Mouse (Mus musculus) liver, embryonic 14.5 days (tissue): ENCODE measurements around the gene Mex3d. TPM values are rescaled to one million over a fixed set of nuclear protein-coding genes. Genes with fewer than 3 reads are reported as not detected.

Source experiments
- ATAC-seq: fragments of 200-750 bp; cut with Nextera tagmentation; 2 replicates; pipeline ENCODE4 v1.8.0; 2017; ENCODE audit warnings: moderate number of reproducible peaks, mild to moderate bottlenecking, moderate library complexity; ENCODE audit not compliant: insufficient read depth
- DNase-seq, 3 experiments: peaks; one replicate each; pipeline ENCODE4 v3.0.0-alpha.2; 2012 to 2013; ENCODE audit warnings: low read depth in 3 of 3, low spot score in 3 of 3
- H3K27ac ChIP-seq: fragments of 300-500 bp; sonication (generic); 2 replicates; pipeline ENCODE4 v1.5.1; 2014; ENCODE audit warnings: moderate library complexity, mild to moderate bottlenecking, control low read depth, inconsistent platforms
- H3K27me3 ChIP-seq: fragments of 300-500 bp; sonication (generic); 2 replicates; pipeline ENCODE4 v1.6.1; 2014; ENCODE audit warnings: mild to moderate bottlenecking, low read length, moderate library complexity; ENCODE audit not compliant: control insufficient read depth, insufficient read depth
- H3K36me3 ChIP-seq: fragments of 300-500 bp; sonication (generic); replicated peaks from 2 replicates; pipeline ENCODE4 v1.6.1; 2014; ENCODE audit warnings: low read depth; ENCODE audit not compliant: control insufficient read depth, insufficient read depth
- H3K4me1 ChIP-seq, 2 experiments: fragments of 200-500 bp in 1 of 2; fragments of 300-500 bp in 1 of 2; sonication (generic) in 1 of 2; replicated peaks; 2 replicates each; pipeline ENCODE4 v1.6.1; 2012 to 2014; ENCODE audit warnings: antibody characterized with exemption in 1 of 2, inconsistent platforms in 1 of 2, low read length in 1 of 2; ENCODE audit not compliant: control insufficient read depth in 2 of 2, insufficient read depth in 2 of 2
- H3K4me2 ChIP-seq: fragments of 300-500 bp; sonication (generic); 2 replicates; pipeline ENCODE4 v1.6.1; 2014; ENCODE audit warnings: low read depth, mild to moderate bottlenecking, control low read depth, moderate library complexity
- H3K4me3 ChIP-seq, 2 experiments: fragments of 200-500 bp in 1 of 2; fragments of 300-500 bp in 1 of 2; sonication (generic) in 1 of 2; 2 replicates each; pipeline ENCODE4 v1.5.1; 2012 to 2014; ENCODE audit warnings: low read depth in 2 of 2, low read length in 2 of 2, mild to moderate bottlenecking in 2 of 2, control low read depth in 1 of 2, inconsistent platforms in 1 of 2, moderate library complexity in 1 of 2; ENCODE audit not compliant: insufficient read depth in 1 of 2
- H3K9ac ChIP-seq: fragments of 300-500 bp; sonication (generic); replicated peaks from 2 replicates; pipeline ENCODE4 v1.6.1; 2014; ENCODE audit warnings: mild to moderate bottlenecking, control low read depth, moderate library complexity
- H3K9me3 ChIP-seq: fragments of 300-500 bp; sonication (generic); 2 replicates; pipeline ENCODE4 v1.6.1; 2016; ENCODE audit warnings: low read length, mixed read lengths; ENCODE audit not compliant: control insufficient read depth
- CTCF ChIP-seq: IDR thresholded peaks from 2 replicates; pipeline ENCODE4 v1.5.1; 2016; ENCODE audit warnings: antibody characterized with exemption, low read depth, control low read depth
- EP300 ChIP-seq: IDR thresholded peaks from 2 replicates; pipeline ENCODE4 v1.6.1; 2016; ENCODE audit warnings: antibody characterized with exemption, low read depth
- WGBS: fragments of 180-500 bp; shearing (Covaris S2); extraction: QIAGEN DNeasy Blood & Tissue Kit; methylation state at CpG from one replicate; pipeline ENCODE4 v1.1.7; 2014; ENCODE audit not compliant: insufficient replicate concordance; 5-methylcytosine and 5-hydroxymethylcytosine counted together
- polyA plus RNA-seq, 2 experiments: library from polyadenylated mRNA; depleted of rRNA in 1 of 2; stranded (reverse) in 1 of 2; unstranded in 1 of 2; fragments of >200 nt; fragmentation: Nextera tagmentation in 1 of 2; extraction: Ambion mirVana in 1 of 2; gene quantifications; 2 replicates each; pipeline versions ENCODE4 v1.2.1 to v1.2.3; 2012 to 2014

The Mex3d gene
- polyA plus RNA-seq, 2 experiments, result 0.55 to 3.3 TPM

GRCm38 (mm10) chr10:80352727-80353126, 34.7 kb downstream of the Mex3d start:
- Histone ChIP-seq H3K9me3 (no peaks in the 10 kb centered on the region), H3K27me3 (peaks cover 72% of the 10 kb centered on the region), H3K9ac (no peak overlapping the region), H3K36me3 (no peaks in the 10 kb centered on the region), H3K4me3 (no peak overlapping the region), H3K4me1 (peaks cover 0 to 3% of the 10 kb centered on the region in 2 experiments; a peak in 2 of 4 replicates), H3K27ac (no peak overlapping the region), H3K4me2 (no peak overlapping the region)
- no peak for TF ChIP-seq CTCF
- no peak for TF ChIP-seq EP300
- 23% methylated on average over 8 of the region's 8 CpGs for WGBS
- DNase-seq, result no peak
- ATAC-seq, result no peak

DNA sequence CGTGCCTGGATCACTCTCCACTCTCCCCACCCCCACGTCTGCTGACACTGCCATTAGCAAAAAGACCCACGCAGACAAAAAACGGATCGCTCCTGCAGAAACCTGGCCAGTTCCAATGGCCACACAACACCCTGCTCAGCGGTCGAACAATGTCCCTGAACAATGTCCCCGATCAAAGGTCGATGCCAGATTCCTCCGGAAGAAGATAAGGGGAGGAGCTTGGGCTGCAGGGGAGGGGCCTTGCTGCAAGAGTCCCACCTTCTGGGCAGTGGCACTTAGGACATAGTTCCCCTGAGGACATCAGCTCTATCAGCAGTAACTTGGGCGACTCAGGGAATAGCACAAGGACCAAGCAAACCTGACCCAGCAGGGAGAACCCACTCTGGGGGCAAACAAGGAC, 35.6 kb downstream of the Mex3d start:
- peaks cover 71% of the 10 kb centered on the region for H3K27me3 ChIP-seq
- ATAC-seq, result no peak
- H3K36me3 ChIP-seq, result no peaks in the 10 kb centered on the region
- no peak for DNase-seq
- peaks cover 0 to 5% of the 10 kb centered on the region in 2 experiments; a peak in 3 of 4 replicates for H3K4me1 ChIP-seq
- WGBS, result 22% methylated on average over 11 of the region's 11 CpGs
- no peak overlapping the region for H3K9ac ChIP-seq
- H3K4me3 ChIP-seq, result no peak overlapping the region
- TF ChIP-seq CTCF, result no peak
- TF ChIP-seq EP300, result no peak
- H3K9me3 ChIP-seq, result no peaks in the 10 kb centered on the region
- no peak overlapping the region for H3K27ac ChIP-seq
- no peak overlapping the region for H3K4me2 ChIP-seq

DNA sequence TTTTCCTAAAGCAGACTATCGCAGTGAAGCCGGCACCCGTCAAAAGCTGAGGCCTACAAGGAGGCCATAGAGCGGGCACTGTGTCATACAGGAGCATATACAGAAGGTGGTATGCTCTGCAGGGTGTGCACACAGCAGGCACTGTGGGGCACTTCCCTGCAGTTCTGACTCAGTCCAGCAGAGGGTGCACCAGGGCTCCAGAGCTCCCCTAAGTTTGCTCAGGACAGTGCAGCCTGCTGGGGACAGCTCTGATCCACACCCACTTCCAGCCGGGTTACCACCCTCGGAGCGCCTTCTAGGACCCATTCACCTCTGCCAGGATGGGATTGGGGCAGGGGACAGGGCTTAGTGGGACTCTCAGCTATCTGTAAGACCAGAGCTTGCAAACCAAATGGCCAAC, 37.2 kb downstream of the Mex3d start:
- peaks cover 54% of the 10 kb centered on the region for H3K27me3 ChIP-seq
- peaks cover 6 to 12% of the 10 kb centered on the region in 2 experiments for H3K4me1 ChIP-seq
- WGBS, result 2% methylated on average over 7 of the region's 7 CpGs

DNA sequence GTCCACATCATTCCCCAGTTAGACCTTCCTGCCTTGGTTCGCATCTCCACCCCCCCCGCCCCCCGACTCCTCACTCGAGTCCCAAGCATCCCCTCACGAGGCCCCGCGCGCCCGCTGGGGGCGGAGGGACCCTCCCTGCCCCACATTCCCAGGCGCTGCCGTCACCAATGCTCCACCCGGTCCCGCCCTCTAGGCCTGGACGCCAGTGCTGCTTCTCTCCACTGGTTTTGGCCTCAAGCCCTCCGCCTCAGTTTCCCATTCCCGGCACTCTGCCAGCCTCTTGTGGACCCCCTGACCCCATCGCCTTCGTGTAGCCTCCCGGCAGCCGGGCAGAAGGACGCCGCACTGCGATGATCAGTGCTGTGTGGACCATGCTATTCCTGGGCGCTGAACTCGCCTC, 38.5 kb downstream of the Mex3d start:
- WGBS, result 25% methylated on average over 26 of the region's 26 CpGs
- H3K27me3 ChIP-seq, result peaks cover 46% of the 10 kb centered on the region

More for the DNA sequence above, 37.2 kb downstream of the Mex3d start:
- Histone ChIP-seq H3K9ac (no peak overlapping the region), H3K36me3 (no peaks in the 10 kb centered on the region), H3K9me3 (no peaks in the 10 kb centered on the region), H3K27ac (no peak overlapping the region), H3K4me2 (no peak overlapping the region), H3K4me3 (no peak overlapping the region)
- peak; percentile 72 for ATAC-seq
- peak; percentile 66 to 70 (median 69) for DNase-seq
- TF ChIP-seq EP300 (no peak), CTCF (peak; percentile 99)

GRCm38 (mm10) chr10:80348244-80348781, 39.1 kb downstream of the Mex3d start, which contains the start of gene Adamtsl5:
Gene Adamtsl5, minus strand, starts transcription at chr10:80348412.
- WGBS, result 1% methylated on average over 42 of the region's 42 CpGs
- DNase-seq (peak in 1 of 3 experiments; percentile 55), ATAC-seq (0 out of 2 replicates have a peak, but pooled peaks have one; percentile 7)
- Histone ChIP-seq H3K4me3 (peak within 1 kb of the TSS; percentile 48 to 62), H3K27me3 (peaks cover 43% of the 10 kb centered on the region), H3K27ac (no peak within 1 kb of the TSS), H3K4me1 (peaks cover 21 to 29% of the 10 kb centered on the region in 2 experiments), H3K36me3 (no peaks in the 10 kb centered on the region), H3K9ac (peak within 1 kb of the TSS; percentile 34; the same call in 1 of the 2 replicates), H3K9me3 (no peaks in the 10 kb centered on the region), H3K4me2 (peak within 1 kb of the TSS; percentile 61)
- TF ChIP-seq CTCF, result peak; percentile 87
- no peak for TF ChIP-seq EP300

More for the DNA sequence above, 38.5 kb downstream of the Mex3d start:
- Histone ChIP-seq H3K9me3 (no peaks in the 10 kb centered on the region), H3K36me3 (no peaks in the 10 kb centered on the region), H3K4me3 (no peak overlapping the region), H3K9ac (no peak overlapping the region), H3K4me2 (no peak overlapping the region), H3K27ac (no peak overlapping the region), H3K4me1 (peaks cover 15 to 22% of the 10 kb centered on the region in 2 experiments)
- TF ChIP-seq EP300 (no peak), CTCF (no peak)
- DNase-seq (no peak), ATAC-seq (no peak)
